In genomic region chr17:45546941-45547340, GRCm38 (mm10) we compare ENCODE assay signal across 18 mouse cellular contexts. TPM values are rescaled to one million over a fixed set of nuclear protein-coding genes. Genes with fewer than 3 reads are reported as not detected.
DNase-seq lines count a peak whose midpoint lies in the region; ATAC-seq and TF ChIP-seq lines count a peak whose summit lies in the region.
"Had no signal": no experiment of that assay in that cellular context is flagged by ENCODE, and none has a peak within 500 bp of the region (broad histone marks: within the 10 kb centered on the region; RNA-seq: fewer than 3 reads in every experiment).

No protein-coding gene starts in this region.

- peak overlapping the region; percentile 22; the same call in 1 of the 2 replicates for H3K9ac ChIP-seq in forebrain, embryonic 14.5 days (ENCODE audit: low read length)
- no peak overlapping the region for H3K9ac ChIP-seq in forebrain, embryonic 12.5 days
- no peak overlapping the region for H3K9ac ChIP-seq in hindbrain, embryonic 14.5 days
- H3K9ac ChIP-seq: liver, embryonic 12.5 days had no signal

- peaks cover 42% of the 10 kb centered on the region for H3K36me3 ChIP-seq in forebrain, embryonic 14.5 days (ENCODE audit: control insufficient read depth, insufficient read depth, low read length)
- peaks cover 25% of the 10 kb centered on the region for H3K36me3 ChIP-seq in forebrain, embryonic 12.5 days (replicated peaks)
- H3K36me3 ChIP-seq in megakaryocyte, embryonic 14.5 days (replicated peaks; ENCODE audit: low read length): no peaks in the 10 kb centered on the region
- H3K36me3 ChIP-seq in hindbrain, embryonic 14.5 days (replicated peaks; ENCODE audit: control insufficient read depth, insufficient read depth): peaks cover 31% of the 10 kb centered on the region
- H3K36me3 ChIP-seq: liver, embryonic 12.5 days had no signal

- H3K27ac ChIP-seq in forebrain, embryonic 14.5 days (ENCODE audit: low read depth, low read length): no peak overlapping the region
- no peak overlapping the region for H3K27ac ChIP-seq in forebrain, embryonic 12.5 days
- H3K27ac ChIP-seq in cerebellum, adult 2 months (ENCODE audit: insufficient read depth, low read length): peak overlapping the region; percentile 26
- no peak overlapping the region for H3K27ac ChIP-seq in hindbrain, embryonic 14.5 days
- H3K27ac ChIP-seq: liver, embryonic 12.5 days had no signal

- no peak for ATAC-seq in forebrain, embryonic 14.5 days
- no peak for ATAC-seq in forebrain, embryonic 12.5 days (ENCODE audit: low FRiP score)
- no peak for ATAC-seq in megakaryocyte, adult 5-6 weeks (ENCODE audit: poor library complexity, severe bottlenecking)
- ATAC-seq in hindbrain, embryonic 14.5 days (ENCODE audit: low FRiP score): no peak
- ATAC-seq: liver, embryonic 12.5 days had no signal

- TF ChIP-seq CTCF in cerebellum, adult 2 months (IDR thresholded peaks at IDR 0.05; ENCODE audit: borderline replicate concordance, insufficient read depth, low read depth, low read length): no peak

- H3K27me3 ChIP-seq in forebrain, embryonic 14.5 days (replicated peaks; ENCODE audit: control insufficient read depth, insufficient read depth, low read length): peaks cover 27% of the 10 kb centered on the region
- peaks cover 75% of the 10 kb centered on the region for H3K27me3 ChIP-seq in forebrain, embryonic 12.5 days
- H3K27me3 ChIP-seq in megakaryocyte, embryonic 14.5 days (replicated peaks): peaks cover 92% of the 10 kb centered on the region
- no peaks in the 10 kb centered on the region for H3K27me3 ChIP-seq in cerebellum, adult 2 months (ENCODE audit: control insufficient read depth, insufficient read depth, low read length)
- peaks cover 35% of the 10 kb centered on the region for H3K27me3 ChIP-seq in hindbrain, embryonic 14.5 days (ENCODE audit: control insufficient read depth, insufficient read depth, low read length)

- peaks cover 31% of the 10 kb centered on the region for H3K4me1 ChIP-seq in forebrain, embryonic 14.5 days (ENCODE audit: control insufficient read depth, insufficient read depth, low read length)
- H3K4me1 ChIP-seq in forebrain, embryonic 12.5 days: peaks cover 65% of the 10 kb centered on the region
- H3K4me1 ChIP-seq in megakaryocyte, embryonic 14.5 days: peaks cover 72% of the 10 kb centered on the region
- peaks cover 54% of the 10 kb centered on the region for H3K4me1 ChIP-seq in cerebellum, adult 2 months (ENCODE audit: control insufficient read depth, insufficient read depth, low read length)
- H3K4me1 ChIP-seq in hindbrain, embryonic 14.5 days (replicated peaks; ENCODE audit: control insufficient read depth, insufficient read depth, low read length): peaks cover 39% of the 10 kb centered on the region

- no peak overlapping the region for H3K4me3 ChIP-seq in forebrain, embryonic 14.5 days (ENCODE audit: low read depth, low read length)
- no peak overlapping the region for H3K4me3 ChIP-seq in forebrain, embryonic 12.5 days (replicated peaks)
- H3K4me3 ChIP-seq in megakaryocyte, embryonic 14.5 days (replicated peaks): peak overlapping the region; percentile 75
- peak overlapping the region; percentile 88 for H3K4me3 ChIP-seq in cerebellum, adult 2 months (replicated peaks; ENCODE audit: insufficient read depth, low read depth, low read length)
- H3K4me3 ChIP-seq in hindbrain, embryonic 14.5 days (replicated peaks; ENCODE audit: low read length): 0 out of 2 replicates have a peak overlapping the region, but pooled peaks have one; percentile 2
- H3K4me3 ChIP-seq: liver, embryonic 12.5 days; myocyte had no signal

- DNase-seq in forebrain, embryonic 14.5 days (ENCODE audit: low spot score): no peak
- peak; percentile 81 to 82 for DNase-seq in cerebellum, adult 2 months
- DNase-seq in hindbrain, embryonic 14.5 days (ENCODE audit: low spot score): no peak
- DNase-seq in retina, postnatal 1 day: no peak
- DNase-seq in heart, adult 18-20 months: no peak
- DNase-seq: gastrocnemius, postnatal 25 days; heart, postnatal 36 days; kidney, adult 11 months; kidney, postnatal 25 days; left cerebral cortex, postnatal 4 days; right cerebral cortex, postnatal 14 days had no signal

- peak overlapping the region; percentile 63; the same call in 1 of the 2 replicates for H3K4me2 ChIP-seq in forebrain, embryonic 14.5 days (ENCODE audit: low read length)
- H3K4me2 ChIP-seq in forebrain, embryonic 12.5 days: no peak overlapping the region
- peak overlapping the region; percentile 11; the same call in 1 of the 2 replicates for H3K4me2 ChIP-seq in hindbrain, embryonic 14.5 days (replicated peaks)
- H3K4me2 ChIP-seq: heart, embryonic 11.5 days; liver, embryonic 12.5 days had no signal

- no peaks in the 10 kb centered on the region for H3K9me3 ChIP-seq in forebrain, embryonic 14.5 days (replicated peaks; ENCODE audit: control insufficient read depth, low read length)
- no peaks in the 10 kb centered on the region for H3K9me3 ChIP-seq in forebrain, embryonic 12.5 days
- H3K9me3 ChIP-seq in megakaryocyte, embryonic 14.5 days: no peaks in the 10 kb centered on the region
- no peaks in the 10 kb centered on the region for H3K9me3 ChIP-seq in hindbrain, embryonic 14.5 days (ENCODE audit: control insufficient read depth, low read length)
- H3K9me3 ChIP-seq: liver, embryonic 12.5 days had no signal

- TF ChIP-seq POLR2A in cerebellum, adult 2 months (IDR thresholded peaks at IDR 0.05; ENCODE audit: borderline replicate concordance, insufficient read depth, low read length): peak; percentile 41; the same call in 1 of the 2 replicates

- WGBS in forebrain, embryonic 14.5 days: 71% methylated on average over 16 of the region's 16 CpGs
- 73% methylated on average over 16 of the region's 16 CpGs for WGBS in forebrain, embryonic 12.5 days
- 9% methylated on average over 16 of the region's 16 CpGs for WGBS in cerebellum, adult 2 months
- 76% methylated on average over 16 of the region's 16 CpGs for WGBS in hindbrain, embryonic 14.5 days

RNA-seq across cellular contexts. Expression of gene Tmem151b, which starts 2.5 kb away (rescaled TPM):
- 19.2 and 21.2 TPM in 2 replicates for polyA plus RNA-seq in forebrain, embryonic 14.5 days (2014; fragmentation: Nextera tagmentation; extraction: Ambion mirVana)
- polyA plus RNA-seq in forebrain, embryonic 12.5 days (2016; fragmentation: Nextera tagmentation; extraction: Ambion mirVana): 8.5 and 13.4 TPM in 2 replicates
- polyA plus RNA-seq in megakaryocyte, embryonic 14.5 days (2012; ENCODE audit: insufficient read depth, low replicate concordance): 0.93 and 1.1 TPM in 2 replicates
- not detected in 2 replicates for total RNA-seq in megakaryocyte, adult 5-6 weeks (2015)
- not detected in 2 replicates for total RNA-seq in megakaryocyte, adult 5-6 weeks (2017)
- 125 and 130 TPM in 2 replicates for polyA plus RNA-seq in cerebellum, adult 2 months (2012; rRNA removed)
- polyA plus RNA-seq in hindbrain, embryonic 14.5 days (2014; fragmentation: Nextera tagmentation; extraction: Ambion mirVana): 15.7 and 16.8 TPM in 2 replicates
- total RNA-seq in heart, adult 18-20 months (2021): under 1 TPM in 1 of 2 experiments, not detected in 1; 0.05 TPM
- total RNA-seq: gastrocnemius, postnatal 25 days had no signal

RNA-seq across cellular contexts. Expression of gene Nfkbie, which starts 8.6 kb away (rescaled TPM):
- polyA plus RNA-seq in forebrain, embryonic 14.5 days (2014; fragmentation: Nextera tagmentation; extraction: Ambion mirVana): 3.3 and 4.1 TPM in 2 replicates
- 5.5 and 5.7 TPM in 2 replicates for polyA plus RNA-seq in forebrain, embryonic 12.5 days (2016; fragmentation: Nextera tagmentation; extraction: Ambion mirVana)
- polyA plus RNA-seq in megakaryocyte, embryonic 14.5 days (2012; ENCODE audit: insufficient read depth, low replicate concordance): 9.1 and 12.3 TPM in 2 replicates
- 10.4 and 11.1 TPM in 2 replicates for total RNA-seq in megakaryocyte, adult 5-6 weeks (2015)
- total RNA-seq in megakaryocyte, adult 5-6 weeks (2017): 13.4 and 14.0 TPM in 2 replicates
- 12.5 and 13.5 TPM in 2 replicates for polyA plus RNA-seq in cerebellum, adult 2 months (2012; rRNA removed)
- polyA plus RNA-seq in hindbrain, embryonic 14.5 days (2014; fragmentation: Nextera tagmentation; extraction: Ambion mirVana): 4.3 and 4.7 TPM in 2 replicates
- 1 to 10 TPM; 1.2 to 3.1 TPM for total RNA-seq in heart, adult 18-20 months (2021)

RNA-seq across cellular contexts. Expression of gene Slc35b2, which starts 16.7 kb away (rescaled TPM):
- 99.4 and 102 TPM in 2 replicates for polyA plus RNA-seq in forebrain, embryonic 14.5 days (2014; fragmentation: Nextera tagmentation; extraction: Ambion mirVana)
- 91.0 and 91.7 TPM in 2 replicates for polyA plus RNA-seq in forebrain, embryonic 12.5 days (2016; fragmentation: Nextera tagmentation; extraction: Ambion mirVana)
- polyA plus RNA-seq in megakaryocyte, embryonic 14.5 days (2012; ENCODE audit: insufficient read depth, low replicate concordance): 24.8 and 30.6 TPM in 2 replicates
- total RNA-seq in megakaryocyte, adult 5-6 weeks (2015): 33.7 and 44.9 TPM in 2 replicates
- total RNA-seq in megakaryocyte, adult 5-6 weeks (2017): 48.2 and 52.2 TPM in 2 replicates
- polyA plus RNA-seq in cerebellum, adult 2 months (2012; rRNA removed): 71.3 and 74.0 TPM in 2 replicates
- 83.1 and 84.2 TPM in 2 replicates for polyA plus RNA-seq in hindbrain, embryonic 14.5 days (2014; fragmentation: Nextera tagmentation; extraction: Ambion mirVana)
- total RNA-seq in heart, adult 18-20 months (2021): 10 to 100 TPM; 23.4 to 26.0 TPM

RNA-seq across cellular contexts. Expression of gene Tcte1, which starts 23.7 kb away (rescaled TPM):
- 5.7 and 8.5 TPM in 2 replicates for polyA plus RNA-seq in forebrain, embryonic 14.5 days (2014; fragmentation: Nextera tagmentation; extraction: Ambion mirVana)
- polyA plus RNA-seq in forebrain, embryonic 12.5 days (2016; fragmentation: Nextera tagmentation; extraction: Ambion mirVana): 1.1 and 2.4 TPM in 2 replicates
- 0.12 TPM in 1 of 2 replicates, not detected in the other for polyA plus RNA-seq in megakaryocyte, embryonic 14.5 days (2012; ENCODE audit: insufficient read depth, low replicate concordance)
- not detected in 2 replicates for total RNA-seq in megakaryocyte, adult 5-6 weeks (2015)
- total RNA-seq in megakaryocyte, adult 5-6 weeks (2017): not detected in 2 replicates
- polyA plus RNA-seq in cerebellum, adult 2 months (2012; rRNA removed): 0.61 and 0.74 TPM in 2 replicates
- polyA plus RNA-seq in hindbrain, embryonic 14.5 days (2014; fragmentation: Nextera tagmentation; extraction: Ambion mirVana): 3.8 TPM in 2 replicates
- not detected for total RNA-seq in heart, adult 18-20 months (2021)
- total RNA-seq: gastrocnemius, postnatal 25 days; heart, postnatal 36 days; megakaryocyte progenitor cell, adult 5-6 weeks had no signal
- polyA plus RNA-seq: myocyte had no signal

RNA-seq across cellular contexts. Expression of gene Hsp90ab1, which starts 26.1 kb away (rescaled TPM):
- 1,462 and 1,472 TPM in 2 replicates for polyA plus RNA-seq in forebrain, embryonic 14.5 days (2014; fragmentation: Nextera tagmentation; extraction: Ambion mirVana)
- 1,580 and 1,603 TPM in 2 replicates for polyA plus RNA-seq in forebrain, embryonic 12.5 days (2016; fragmentation: Nextera tagmentation; extraction: Ambion mirVana)
- 292 and 435 TPM in 2 replicates for polyA plus RNA-seq in megakaryocyte, embryonic 14.5 days (2012; ENCODE audit: insufficient read depth, low replicate concordance)
- 448 and 487 TPM in 2 replicates for total RNA-seq in megakaryocyte, adult 5-6 weeks (2015)
- 829 and 973 TPM in 2 replicates for total RNA-seq in megakaryocyte, adult 5-6 weeks (2017)
- 915 and 924 TPM in 2 replicates for polyA plus RNA-seq in cerebellum, adult 2 months (2012; rRNA removed)
- 1,324 and 1,355 TPM in 2 replicates for polyA plus RNA-seq in hindbrain, embryonic 14.5 days (2014; fragmentation: Nextera tagmentation; extraction: Ambion mirVana)
- 1,000 to 10,000 TPM; 1,354 to 1,581 TPM for total RNA-seq in heart, adult 18-20 months (2021)

Comparison
In these comparisons a context has a peak if more than half of its experiments do, and no peak if none do; other contexts are left out.
1. DNase-seq: peak in cerebellum, adult 2 months (2 of 2); none in forebrain, embryonic 14.5 days (single experiment), hindbrain, embryonic 14.5 days (single experiment), retina, postnatal 1 day (single experiment) and heart, adult 18-20 months (0 of 2).
2. H3K4me3 ChIP-seq: peak in megakaryocyte, embryonic 14.5 days (single experiment), cerebellum, adult 2 months (single experiment) and hindbrain, embryonic 14.5 days (single experiment); none in forebrain, embryonic 14.5 days (single experiment) and forebrain, embryonic 12.5 days (single experiment).